Mouse (Mus musculus): ENCODE measurements around the gene Myh9.
"Not testable (repeated sequence)": the region's sequence is repeated elsewhere in the genome, so short reads cannot be mapped to it uniquely, and the experiment has no call there.

GRCm38 (mm10) chr15:77867231-77867968 lies 25.4 kb upstream of the Myh9 start:
- not testable (repeated sequence) for TF ChIP-seq CTCF (conservative IDR thresholded peaks at IDR 0.05; ENCODE audit: insufficient read depth, insufficient read length, low read depth, low read length); POLR2A (IDR thresholded peaks at IDR 0.05; ENCODE audit: low read depth, low read length)
